Mouse (Mus musculus): Measurements from ENCODE around the gene Sh3yl1. TPM values are rescaled to one million over a fixed set of nuclear protein-coding genes. Genes with fewer than 3 reads are reported as not detected.
A peak's percentile ranks its signal among the peaks of the same experiment; 100 is the strongest.

The Sh3yl1 gene
- polyA plus RNA-seq, 1 experiment from 2014 or later, result 8.1 TPM

DNA sequence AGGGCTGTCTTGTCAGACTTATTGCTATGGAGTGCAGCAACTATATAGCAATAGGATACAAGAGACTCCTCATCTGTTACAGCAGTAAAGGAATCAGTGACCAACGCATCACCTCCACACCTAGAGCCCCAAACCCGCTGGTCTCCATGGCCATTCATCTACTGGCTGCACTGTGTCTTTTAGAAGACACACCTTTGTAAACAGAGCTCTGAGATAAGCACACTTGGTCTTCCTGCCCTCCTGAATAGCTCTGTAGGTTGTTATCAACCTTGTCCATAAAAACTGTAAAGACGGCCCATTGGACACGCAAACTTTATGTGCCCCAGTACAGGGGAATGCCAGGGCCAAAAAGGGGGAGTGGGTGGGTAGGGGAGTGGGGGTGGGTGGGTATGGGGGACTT, 14.4 kb upstream of the Sh3yl1 start:
- Histone ChIP-seq H3K4me1 (replicated peaks) (no peaks in the 10 kb centered on the region), H3K4me3 (no peak overlapping the region), H3K9me3 (replicated peaks) (no peaks in the 10 kb centered on the region), H3K9ac (no peak overlapping the region), H3K27me3 (replicated peaks) (no peaks in the 10 kb centered on the region), H3K27ac (ENCODE audit: poor library complexity, severe bottlenecking) (no peak overlapping the region), H3K4me2 (no peak overlapping the region), H3K36me3 (peaks cover 26% of the 10 kb centered on the region)
- WGBS, result 77% methylated on average over 4 of the region's 4 CpGs
- peak; percentile 80 for ATAC-seq (ENCODE audit: insufficient number of reproducible peaks, low FRiP score)

DNA sequence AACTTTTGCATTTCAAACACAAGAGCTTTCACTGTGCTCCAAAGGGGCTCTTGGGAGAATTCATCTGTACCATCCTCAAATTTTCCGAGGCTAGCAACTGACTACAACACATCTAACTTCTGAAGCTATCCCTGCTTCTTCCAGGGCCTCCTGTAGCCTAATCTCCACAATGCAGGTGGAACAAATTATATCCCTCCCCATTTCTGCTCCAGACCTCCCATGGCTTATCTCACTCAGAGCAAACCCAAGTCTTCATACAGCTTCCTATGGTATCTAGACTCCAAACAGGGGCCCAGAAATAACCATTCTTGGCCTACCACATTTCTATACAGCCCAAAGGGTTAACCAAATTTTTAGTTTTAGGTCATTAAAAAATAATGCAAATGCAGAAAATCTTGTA, 2.8 kb upstream of the Sh3yl1 start:
- 80% methylated on average over 1 of the region's 1 CpGs for WGBS
- Histone ChIP-seq H3K4me3 (no peak overlapping the region), H3K9me3 (replicated peaks) (no peaks in the 10 kb centered on the region), H3K27ac (ENCODE audit: poor library complexity, severe bottlenecking) (no peak overlapping the region), H3K27me3 (replicated peaks) (no peaks in the 10 kb centered on the region), H3K9ac (no peak overlapping the region), H3K36me3 (peaks cover 15% of the 10 kb centered on the region), H3K4me2 (0 out of 2 replicates have a peak overlapping the region, but pooled peaks have one; percentile 26), H3K4me1 (replicated peaks) (peaks cover 11% of the 10 kb centered on the region)
- no peak for ATAC-seq (ENCODE audit: insufficient number of reproducible peaks, low FRiP score)

DNA sequence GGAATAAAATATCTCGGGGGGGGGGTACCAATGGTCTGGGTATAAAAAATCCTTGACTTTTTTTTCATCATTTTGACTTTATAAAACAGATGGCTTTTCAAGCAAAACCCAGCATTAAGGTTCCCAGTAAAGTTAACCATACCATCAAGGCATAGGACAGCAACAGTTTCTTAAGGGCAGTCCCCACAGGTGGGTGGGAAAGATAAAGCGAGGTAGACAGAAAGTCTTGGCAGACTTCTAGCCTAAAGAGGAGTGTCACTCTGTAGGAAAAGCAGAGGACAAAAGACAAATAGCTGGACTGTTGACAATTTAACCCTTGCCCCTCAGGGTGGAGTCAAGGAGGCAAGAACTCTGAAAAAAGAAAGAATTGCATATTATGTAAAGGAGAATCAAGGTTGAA, 1.6 kb upstream of the Sh3yl1 start:
- Histone ChIP-seq H3K27me3 (replicated peaks) (no peaks in the 10 kb centered on the region), H3K9me3 (replicated peaks) (no peaks in the 10 kb centered on the region), H3K4me1 (replicated peaks) (peaks cover 11% of the 10 kb centered on the region), H3K9ac (no peak overlapping the region), H3K36me3 (peaks cover 7% of the 10 kb centered on the region; the same call in 1 of the 2 replicates), H3K4me2 (no peak overlapping the region), H3K27ac (ENCODE audit: poor library complexity, severe bottlenecking) (no peak overlapping the region), H3K4me3 (no peak overlapping the region)
- WGBS, result 82% methylated on average over 2 of the region's 2 CpGs
- no peak for ATAC-seq (ENCODE audit: insufficient number of reproducible peaks, low FRiP score)

DNA sequence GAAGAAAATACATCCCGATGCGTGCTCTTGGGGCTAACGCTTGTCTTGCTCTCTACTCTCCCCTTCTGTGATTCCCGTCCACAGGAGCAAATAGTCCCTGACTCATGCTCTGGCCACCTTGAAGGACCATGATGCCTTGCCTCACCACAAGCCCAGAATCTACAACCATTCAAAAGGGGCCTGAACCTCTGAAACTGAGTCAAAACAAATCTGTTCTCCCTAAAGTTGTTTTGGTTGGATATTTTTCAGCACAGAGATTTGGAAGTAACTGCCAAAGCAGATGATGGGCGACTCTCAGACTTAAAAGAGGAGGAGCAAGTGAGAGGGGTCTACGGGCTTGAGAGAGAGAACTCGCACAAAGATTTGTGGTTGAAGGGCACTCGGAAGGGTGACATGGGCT, 608 bp upstream of the Sh3yl1 start:
- WGBS, result 17% methylated on average over 8 of the region's 8 CpGs
- no peaks in the 10 kb centered on the region for H3K9me3 ChIP-seq (replicated peaks)
- H3K27ac ChIP-seq (ENCODE audit: poor library complexity, severe bottlenecking), result no peak overlapping the region
- H3K4me3 ChIP-seq, result peak overlapping the region; percentile 84
- no peaks in the 10 kb centered on the region for H3K27me3 ChIP-seq (replicated peaks)
- H3K9ac ChIP-seq, result peak overlapping the region; percentile 92
- peaks cover 11% of the 10 kb centered on the region for H3K4me1 ChIP-seq (replicated peaks)
- ATAC-seq (ENCODE audit: insufficient number of reproducible peaks, low FRiP score), result no peak
- H3K4me2 ChIP-seq, result peak overlapping the region; percentile 99
- peaks cover 4% of the 10 kb centered on the region; the same call in 1 of the 2 replicates for H3K36me3 ChIP-seq

DNA sequence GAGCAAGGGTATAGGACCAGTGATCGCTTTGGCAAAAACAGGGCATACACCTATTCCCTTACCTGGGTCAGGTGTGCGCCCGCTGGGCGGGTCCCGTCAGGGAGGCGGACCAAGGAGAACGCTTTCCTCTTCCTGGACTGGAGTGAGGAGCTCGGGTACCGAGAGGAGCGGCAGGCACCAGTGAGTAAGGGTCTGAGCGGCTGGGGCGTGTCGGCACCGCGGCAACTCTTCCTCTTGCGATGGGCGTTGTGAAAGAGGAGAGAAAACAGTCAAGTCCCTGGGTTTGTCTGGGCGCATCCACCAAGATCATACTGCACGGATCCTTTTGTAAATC, 547 bp downstream of the Sh3yl1 start:
- Histone ChIP-seq H3K4me1 (replicated peaks) (peaks cover 7% of the 10 kb centered on the region), H3K27me3 (replicated peaks) (no peaks in the 10 kb centered on the region), H3K9me3 (replicated peaks) (no peaks in the 10 kb centered on the region), H3K9ac (peak overlapping the region; percentile 92), H3K36me3 (peaks cover 4% of the 10 kb centered on the region; the same call in 1 of the 2 replicates), H3K4me3 (peak overlapping the region; percentile 84), H3K4me2 (peak overlapping the region; percentile 99), H3K27ac (ENCODE audit: poor library complexity, severe bottlenecking) (peak overlapping the region; percentile 15; the same call in 1 of the 2 replicates)
- peak; percentile 65 for ATAC-seq (ENCODE audit: insufficient number of reproducible peaks, low FRiP score)
- under 1% methylated on average over 19 of the region's 19 CpGs for WGBS

DNA sequence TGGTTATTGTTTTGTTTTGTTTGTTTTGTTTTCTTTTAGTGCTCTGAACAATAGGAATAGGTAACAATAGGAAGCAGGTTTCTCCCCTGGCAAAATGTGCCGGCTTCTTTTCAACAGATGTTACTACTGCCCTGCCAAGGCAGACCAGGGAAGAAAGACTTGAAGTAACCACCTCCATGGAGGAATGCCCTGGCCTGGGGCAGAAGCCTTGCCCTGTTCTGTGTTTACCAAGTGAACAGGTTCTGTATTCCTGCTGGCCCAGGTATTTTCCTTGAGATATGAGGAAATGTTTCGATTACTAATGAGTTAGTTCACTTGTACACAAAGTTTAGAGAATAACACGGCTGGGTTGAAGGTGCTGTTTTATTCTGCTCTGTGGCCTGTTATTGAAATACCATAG, 1.4 kb downstream of the Sh3yl1 start:
- 65% methylated on average over 3 of the region's 3 CpGs for WGBS
- H3K36me3 ChIP-seq, result peaks cover 4% of the 10 kb centered on the region; the same call in 1 of the 2 replicates
- H3K27ac ChIP-seq (ENCODE audit: poor library complexity, severe bottlenecking), result no peak overlapping the region
- no peaks in the 10 kb centered on the region for H3K9me3 ChIP-seq (replicated peaks)
- no peak for ATAC-seq (ENCODE audit: insufficient number of reproducible peaks, low FRiP score)
- peaks cover 7% of the 10 kb centered on the region for H3K4me1 ChIP-seq (replicated peaks)
- H3K9ac ChIP-seq, result no peak overlapping the region
- H3K4me3 ChIP-seq, result peak overlapping the region; percentile 12; the same call in 1 of the 2 replicates
- no peaks in the 10 kb centered on the region for H3K27me3 ChIP-seq (replicated peaks)
- peak overlapping the region; percentile 99 for H3K4me2 ChIP-seq

DNA sequence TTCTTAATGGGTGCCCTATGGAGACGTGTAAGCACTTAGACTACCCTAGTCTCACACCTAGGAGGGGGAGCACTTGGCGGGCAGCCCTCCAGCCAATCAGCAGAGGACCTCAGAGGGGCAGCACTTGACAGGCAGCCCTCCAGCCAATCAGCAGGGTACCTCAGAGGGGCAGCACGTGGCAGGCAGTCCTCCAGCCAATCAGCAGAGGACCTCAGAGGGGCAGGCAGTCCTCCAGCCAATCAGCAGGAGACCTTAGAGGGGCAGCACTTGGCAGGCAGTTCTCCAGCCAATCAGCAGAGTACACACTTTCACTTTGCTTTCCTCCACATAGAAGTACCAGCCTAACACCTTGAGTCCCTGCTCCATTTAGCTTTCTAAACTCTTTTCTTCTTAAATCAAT, 10.9 kb downstream of the Sh3yl1 start:
- Histone ChIP-seq H3K4me1 (replicated peaks) (no peaks in the 10 kb centered on the region), H3K27me3 (replicated peaks) (no peaks in the 10 kb centered on the region), H3K9ac (no peak overlapping the region), H3K9me3 (replicated peaks) (no peaks in the 10 kb centered on the region), H3K4me3 (no peak overlapping the region), H3K36me3 (0 out of 2 replicates have a peak, but pooled peaks cover 2% of the 10 kb centered on the region), H3K27ac (ENCODE audit: poor library complexity, severe bottlenecking) (no peak overlapping the region), H3K4me2 (no peak overlapping the region)
- 67% methylated on average over 3 of the region's 3 CpGs for WGBS
- ATAC-seq (ENCODE audit: insufficient number of reproducible peaks, low FRiP score), result no peak

DNA sequence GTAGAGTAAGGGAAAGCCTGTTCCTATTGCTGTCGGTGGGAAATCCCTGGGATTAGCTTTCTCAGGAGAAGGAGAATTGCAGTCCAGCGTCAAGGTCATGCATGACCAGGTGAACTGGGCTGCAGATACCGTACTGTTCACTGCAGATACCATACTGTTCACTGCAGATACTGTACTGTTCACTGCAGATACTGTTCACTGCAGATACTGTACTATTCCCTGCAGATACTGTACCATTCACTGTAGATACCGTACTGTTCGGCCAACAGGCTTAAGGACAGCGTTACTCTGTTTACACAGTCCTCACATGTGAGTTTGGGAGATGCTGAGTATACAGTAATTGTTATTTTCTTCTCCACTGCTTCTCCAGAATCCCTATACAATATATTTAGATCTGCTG, 16.7 kb downstream of the Sh3yl1 start:
- no peaks in the 10 kb centered on the region for H3K27me3 ChIP-seq (replicated peaks)
- ATAC-seq (ENCODE audit: insufficient number of reproducible peaks, low FRiP score), result no peak
- H3K9me3 ChIP-seq (replicated peaks), result no peaks in the 10 kb centered on the region
- 79% methylated on average over 6 of the region's 6 CpGs for WGBS
- H3K27ac ChIP-seq (ENCODE audit: poor library complexity, severe bottlenecking), result no peak overlapping the region
- no peak overlapping the region for H3K4me2 ChIP-seq
- H3K36me3 ChIP-seq, result no peaks in the 10 kb centered on the region
- H3K4me1 ChIP-seq (replicated peaks), result no peaks in the 10 kb centered on the region
- no peak overlapping the region for H3K9ac ChIP-seq
- H3K4me3 ChIP-seq, result no peak overlapping the region

DNA sequence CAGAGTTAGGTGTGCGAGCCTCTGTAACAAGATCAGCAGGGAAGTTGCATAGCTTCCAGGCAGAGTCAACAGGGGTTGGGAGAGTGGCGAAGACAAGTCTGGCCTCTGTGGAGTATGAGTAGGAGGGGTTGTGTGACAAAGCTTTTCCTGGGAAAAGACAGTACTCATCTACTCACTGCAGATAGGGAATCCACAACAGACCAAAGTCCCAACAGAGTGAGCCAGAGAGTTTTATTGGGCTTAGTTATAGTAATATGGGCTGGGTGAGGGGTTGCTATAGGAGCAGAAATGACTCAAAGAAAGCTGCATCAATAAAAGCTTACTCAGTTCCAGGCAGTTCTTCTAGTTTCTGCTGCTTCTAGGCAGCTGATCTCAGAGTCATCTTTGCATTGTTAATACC, 21.8 kb downstream of the Sh3yl1 start:
- H3K36me3 ChIP-seq, result no peaks in the 10 kb centered on the region
- no peak overlapping the region for H3K9ac ChIP-seq
- H3K4me2 ChIP-seq, result no peak overlapping the region
- 75% methylated on average over 2 of the region's 2 CpGs for WGBS
- no peak overlapping the region for H3K4me3 ChIP-seq
- H3K4me1 ChIP-seq (replicated peaks), result no peaks in the 10 kb centered on the region
- H3K27ac ChIP-seq (ENCODE audit: poor library complexity, severe bottlenecking), result no peak overlapping the region
- no peaks in the 10 kb centered on the region for H3K9me3 ChIP-seq (replicated peaks)
- H3K27me3 ChIP-seq (replicated peaks), result no peaks in the 10 kb centered on the region
- ATAC-seq (ENCODE audit: insufficient number of reproducible peaks, low FRiP score), result no peak

DNA sequence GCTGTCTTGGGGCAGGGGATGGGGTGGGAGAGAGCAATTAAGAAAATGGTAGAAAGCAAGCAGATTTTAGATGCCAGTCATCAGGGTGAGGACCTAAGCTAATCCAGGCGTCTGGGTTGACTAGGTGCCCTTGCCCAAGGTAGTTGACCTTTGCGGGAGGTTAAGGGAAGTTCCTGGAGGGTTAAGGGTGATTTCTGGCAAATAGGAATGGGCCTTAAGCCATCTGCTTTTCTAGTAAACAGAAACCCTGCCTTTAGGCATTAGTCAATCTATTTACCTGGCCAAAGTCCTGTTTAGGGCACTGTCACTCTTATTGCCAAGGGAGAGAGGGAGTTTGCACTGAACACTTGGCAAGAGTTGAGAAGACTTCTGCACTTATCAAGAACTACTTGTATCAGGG, 25.4 kb downstream of the Sh3yl1 start:
- H3K36me3 ChIP-seq, result no peaks in the 10 kb centered on the region; the same call in 1 of the 2 replicates
- H3K4me2 ChIP-seq, result no peak overlapping the region
- H3K4me3 ChIP-seq, result no peak overlapping the region
- H3K4me1 ChIP-seq (replicated peaks), result no peaks in the 10 kb centered on the region
- 73% methylated on average over 2 of the region's 2 CpGs for WGBS
- no peak overlapping the region for H3K9ac ChIP-seq
- H3K9me3 ChIP-seq (replicated peaks), result no peaks in the 10 kb centered on the region
- no peak overlapping the region for H3K27ac ChIP-seq (ENCODE audit: poor library complexity, severe bottlenecking)
- ATAC-seq (ENCODE audit: insufficient number of reproducible peaks, low FRiP score), result no peak
- H3K27me3 ChIP-seq (replicated peaks), result no peaks in the 10 kb centered on the region

DNA sequence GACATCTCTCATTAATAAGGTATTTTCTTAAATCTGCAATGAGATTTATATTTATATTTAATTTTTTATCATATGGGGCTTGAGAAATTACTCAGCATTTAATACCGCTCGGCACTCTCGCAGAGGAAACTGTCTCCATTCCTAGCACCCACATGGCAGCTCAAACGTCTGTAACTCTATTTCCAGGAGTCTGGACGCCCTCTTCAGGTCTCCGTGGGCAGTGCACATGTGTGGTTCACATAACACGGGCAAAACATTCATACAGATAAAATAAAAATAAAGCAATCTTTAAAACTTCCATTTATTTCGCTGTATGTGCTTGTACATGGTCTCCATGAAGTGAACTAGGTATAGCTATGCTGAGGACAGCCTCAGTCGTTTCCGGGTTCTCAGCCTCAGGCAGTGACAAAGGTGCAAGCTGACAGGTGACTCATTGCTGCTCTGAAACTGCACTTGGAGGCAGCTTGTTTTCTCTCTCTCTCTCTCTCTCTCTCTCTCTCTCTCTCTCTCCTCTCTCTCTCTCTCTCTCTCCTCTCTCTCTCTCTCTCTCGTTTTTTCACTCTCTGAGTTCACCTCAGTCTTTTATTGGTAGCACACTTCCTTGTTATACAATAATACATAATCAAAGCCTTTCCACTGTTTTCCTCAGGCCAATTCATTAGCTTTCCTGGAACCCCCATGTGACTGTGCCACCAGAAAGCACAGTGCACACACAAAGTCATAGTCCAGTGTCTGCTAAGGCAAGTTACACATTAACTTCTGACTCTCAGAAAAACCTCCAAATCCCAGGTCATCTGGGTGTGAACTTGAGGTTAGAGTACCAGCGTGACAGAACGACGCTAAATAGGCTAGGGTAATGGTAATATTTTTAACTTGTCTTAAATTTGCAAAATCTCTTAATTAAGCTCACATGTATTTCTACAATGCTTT, 31.9 kb downstream of the Sh3yl1 start:
- Histone ChIP-seq H3K27ac (ENCODE audit: poor library complexity, severe bottlenecking) (no peak overlapping the region), H3K9me3 (replicated peaks) (no peaks in the 10 kb centered on the region), H3K9ac (no peak overlapping the region), H3K4me2 (no peak overlapping the region), H3K4me1 (replicated peaks) (no peaks in the 10 kb centered on the region), H3K4me3 (no peak overlapping the region), H3K27me3 (replicated peaks) (no peaks in the 10 kb centered on the region), H3K36me3 (peaks cover 4% of the 10 kb centered on the region; the same call in 1 of the 2 replicates)
- 84% methylated on average over 14 of the region's 14 CpGs for WGBS
- ATAC-seq (ENCODE audit: insufficient number of reproducible peaks, low FRiP score), result no peak
